Mouse (Mus musculus): ENCODE measurements at regions not wholly inside any gene's neighbourhood (a gene's known extent, or its start where the extent isn't known, plus 50 kb on each side); places are given as distances from the start of the nearest gene placed in this dataset.

GRCm38 (mm10) chr19:20194511-20194910, 196.2 kb downstream of the Anxa1 start:
- TF ChIP-seq CTCF (conservative IDR thresholded peaks at IDR 0.05; ENCODE audit: low read length) (no peak), POU5F1 (IDR thresholded peaks at IDR 0.05; ENCODE audit: borderline replicate concordance, low read length) (no peak)
